Mouse (Mus musculus) E14TG2a.4 (cell line): ENCODE results near the gene Ints14.

ENCODE experiments used
- H3K27me3 ChIP-seq: 2 replicates; pipeline ENCODE4 v1.6.1; 2014; ENCODE audit warnings: low read length, control low read depth; ENCODE audit not compliant: insufficient read depth
- H3K36me3 ChIP-seq: 2 replicates; pipeline ENCODE4 v1.6.1; 2014; ENCODE audit warnings: low read length, control low read depth; ENCODE audit not compliant: insufficient read depth
- H3K4me1 ChIP-seq: replicated peaks from 2 replicates; pipeline ENCODE4 v1.6.1; 2014; ENCODE audit warnings: low read depth, low read length, control low read depth
- H3K4me3 ChIP-seq: replicated peaks from 2 replicates; pipeline ENCODE4 v1.5.1; 2014; ENCODE audit warnings: mild to moderate bottlenecking, low read length
- H3K9me3 ChIP-seq: 2 replicates; pipeline ENCODE4 v1.6.1; 2014; ENCODE audit warnings: low read length, control low read depth
- CTCF ChIP-seq: conservative IDR thresholded peaks from 2 replicates; pipeline ENCODE4 v1.5.1; 2014; ENCODE audit warnings: low read length
- NANOG ChIP-seq: IDR thresholded peaks from 2 replicates; pipeline ENCODE4 v1.6.1; 2014; ENCODE audit warnings: borderline replicate concordance, low read length, mixed read lengths
- POU5F1 ChIP-seq: IDR thresholded peaks from 2 replicates; pipeline ENCODE4 v1.6.1; 2014; ENCODE audit warnings: low read length, borderline replicate concordance

The Ints14 gene

GRCm38 (mm10) chr9:65005737-65006136, 45.0 kb downstream of the Ints14 start:
- TF ChIP-seq NANOG (no peak), CTCF (no peak), POU5F1 (no peak)
- H3K36me3 ChIP-seq, result peaks cover 52% of the 10 kb centered on the region
- no peaks in the 10 kb centered on the region for H3K9me3 ChIP-seq
- H3K27me3 ChIP-seq, result no peaks in the 10 kb centered on the region
- no peak overlapping the region for H3K4me3 ChIP-seq
- peaks cover 12% of the 10 kb centered on the region for H3K4me1 ChIP-seq

- Histone ChIP-seq H3K27me3 (no peaks in the 10 kb centered on the region), H3K4me3 (no peak overlapping the region), H3K4me1 (peaks cover 10% of the 10 kb centered on the region), H3K9me3 (no peaks in the 10 kb centered on the region), H3K36me3 (peaks cover 24% of the 10 kb centered on the region)
- TF ChIP-seq POU5F1 (no peak), CTCF (no peak), NANOG (no peak)
Observed at GRCm38 (mm10) chr9:65010632-65011031, 49.9 kb downstream of the Ints14 start.

- peaks cover 13% of the 10 kb centered on the region for H3K4me1 ChIP-seq
- TF ChIP-seq NANOG (no peak), CTCF (peak; percentile 70)
- H3K27me3 ChIP-seq, result no peaks in the 10 kb centered on the region
- peaks cover 18% of the 10 kb centered on the region for H3K36me3 ChIP-seq
- H3K9me3 ChIP-seq, result no peaks in the 10 kb centered on the region
- no peak overlapping the region for H3K4me3 ChIP-seq
Observed at GRCm38 (mm10) chr9:65011304-65011703, 50.6 kb downstream of the Ints14 start.

GRCm38 (mm10) chr9:65015461-65016222, 54.9 kb downstream of the Ints14 start:
- Histone ChIP-seq H3K4me1 (peaks cover 16% of the 10 kb centered on the region), H3K27me3 (peaks cover 10% of the 10 kb centered on the region), H3K4me3 (no peak overlapping the region), H3K36me3 (peaks cover 2% of the 10 kb centered on the region; the same call in 1 of the 2 replicates), H3K9me3 (no peaks in the 10 kb centered on the region)
- no peak for TF ChIP-seq CTCF
- TF ChIP-seq POU5F1, result no peak
- TF ChIP-seq NANOG, result no peak

- Histone ChIP-seq H3K27me3 (peaks cover 16% of the 10 kb centered on the region), H3K36me3 (no peaks in the 10 kb centered on the region), H3K4me3 (no peak overlapping the region), H3K4me1 (peaks cover 15% of the 10 kb centered on the region), H3K9me3 (no peaks in the 10 kb centered on the region)
- TF ChIP-seq NANOG (no peak), CTCF (no peak), POU5F1 (no peak)
Observed at GRCm38 (mm10) chr9:65016241-65016977, 55.7 kb downstream of the Ints14 start.

GRCm38 (mm10) chr9:65016978-65017827, 56.5 kb downstream of the Ints14 start:
- Histone ChIP-seq H3K36me3 (no peaks in the 10 kb centered on the region), H3K4me1 (peaks cover 20% of the 10 kb centered on the region), H3K4me3 (no peak overlapping the region), H3K9me3 (no peaks in the 10 kb centered on the region), H3K27me3 (peaks cover 16% of the 10 kb centered on the region)
- TF ChIP-seq NANOG, result no peak
- no peak for TF ChIP-seq POU5F1
- no peak for TF ChIP-seq CTCF

GRCm38 (mm10) chr9:65017896-65018295, 57.2 kb downstream of the Ints14 start:
- Histone ChIP-seq H3K4me1 (peaks cover 27% of the 10 kb centered on the region), H3K36me3 (no peaks in the 10 kb centered on the region), H3K27me3 (peaks cover 16% of the 10 kb centered on the region), H3K9me3 (no peaks in the 10 kb centered on the region), H3K4me3 (no peak overlapping the region)
- TF ChIP-seq POU5F1, result no peak
- TF ChIP-seq NANOG, result no peak
- TF ChIP-seq CTCF, result no peak

GRCm38 (mm10) chr9:65018588-65019121, 58.0 kb downstream of the Ints14 start:
- H3K4me1 ChIP-seq, result peaks cover 31% of the 10 kb centered on the region
- H3K36me3 ChIP-seq, result no peaks in the 10 kb centered on the region
- no peak overlapping the region for H3K4me3 ChIP-seq
- H3K27me3 ChIP-seq, result peaks cover 16% of the 10 kb centered on the region
- no peaks in the 10 kb centered on the region for H3K9me3 ChIP-seq
- no peak for TF ChIP-seq POU5F1
- TF ChIP-seq CTCF, result no peak
- no peak for TF ChIP-seq NANOG
